Mouse (Mus musculus): ENCODE measurements at regions not wholly inside any gene's neighbourhood (a gene's known extent, or its start where the extent isn't known, plus 50 kb on each side); places are given as distances from the start of the nearest gene placed in this dataset.

GRCm38 (mm10) chr13:97668910-97669309, 91.5 kb downstream of the Gm10260 start:
- TF ChIP-seq POLR2A (IDR thresholded peaks at IDR 0.05; ENCODE audit: low read depth, low read length): no peak
- TF ChIP-seq CTCF (IDR thresholded peaks at IDR 0.05; ENCODE audit: borderline replicate concordance, insufficient read depth, low read length): no peak
